Mouse (Mus musculus): ENCODE measurements around the gene Srsf7. TPM values are rescaled to one million over a fixed set of nuclear protein-coding genes. Genes with fewer than 3 reads are reported as not detected.

Gene Srsf7
- total RNA-seq, 2 experiments from 2014 or later, result 42.8 to 51.6 TPM

DNA sequence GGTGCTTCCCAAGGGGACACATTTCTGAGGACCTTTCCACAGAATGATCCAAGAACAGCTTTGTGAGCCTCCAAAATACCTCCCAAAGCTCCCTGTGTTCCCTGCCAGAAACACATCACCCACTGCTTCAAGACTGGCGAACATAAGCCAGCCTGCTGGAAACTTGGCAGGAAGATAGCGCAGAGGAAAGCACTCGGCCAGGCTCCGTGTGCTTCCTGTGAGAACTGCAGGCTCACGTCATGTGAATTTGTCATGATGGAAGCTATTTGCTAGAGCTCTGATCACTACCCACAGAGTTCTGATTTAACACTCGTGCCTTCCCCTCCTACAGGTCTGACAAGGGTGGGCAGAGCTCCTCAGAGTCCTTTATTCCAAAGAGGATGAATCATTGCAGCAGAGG is 41.4 kb downstream of the Srsf7 start:
- intact Hi-C loops (cut with DNase I), result loop anchor here (5.0 kb wide), 1 partner anchor 38 kb away; the partner anchor contains the start of gene Galm

DNA sequence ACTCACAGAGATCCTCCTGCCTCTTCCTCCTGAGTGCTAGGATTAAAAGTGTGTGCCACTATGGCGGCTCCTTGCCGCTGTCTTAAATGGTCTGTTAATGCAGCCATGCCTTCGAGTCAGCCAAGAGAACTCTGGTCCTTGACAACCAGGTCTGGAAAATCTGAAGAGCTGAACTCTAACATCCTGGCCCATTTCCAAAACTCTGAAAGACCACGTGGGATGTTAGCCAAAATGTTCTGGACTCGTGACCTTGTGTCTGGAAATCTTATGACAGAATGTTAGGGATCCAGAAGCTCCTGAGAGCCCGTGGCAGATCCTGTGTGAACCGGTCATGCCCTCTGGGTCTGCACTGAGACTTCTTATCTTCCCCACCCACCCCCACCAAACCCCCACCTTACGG is 43.1 kb downstream of the Srsf7 start:
- no peak for DNase-seq
- intact Hi-C loops (cut with DNase I), result no loop called here

More for the DNA sequence above, 41.4 kb downstream of the Srsf7 start:
- peak; percentile 51 to 59 for DNase-seq

DNA sequence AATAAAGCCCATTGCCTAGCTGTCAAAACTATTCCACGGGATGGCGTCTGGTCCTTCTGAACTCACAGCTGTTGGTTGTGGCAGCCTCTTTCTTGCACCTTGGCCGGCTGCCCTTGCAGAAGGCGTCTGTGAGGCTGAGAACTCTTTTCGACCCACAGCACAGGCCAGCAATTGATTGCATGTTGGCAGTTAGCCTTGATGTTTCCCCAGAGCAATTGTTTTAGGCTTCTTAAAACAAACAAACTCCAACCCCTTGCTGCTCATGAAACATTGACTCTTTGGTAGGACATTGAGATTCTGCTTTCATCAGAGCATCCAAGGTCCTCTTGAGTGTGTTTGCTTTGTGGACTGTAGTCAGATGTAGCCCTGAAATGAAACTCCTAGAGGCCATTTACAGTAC is 46.7 kb downstream of the Srsf7 start:
- intact Hi-C loops (cut with DNase I), result no loop called here

DNA sequence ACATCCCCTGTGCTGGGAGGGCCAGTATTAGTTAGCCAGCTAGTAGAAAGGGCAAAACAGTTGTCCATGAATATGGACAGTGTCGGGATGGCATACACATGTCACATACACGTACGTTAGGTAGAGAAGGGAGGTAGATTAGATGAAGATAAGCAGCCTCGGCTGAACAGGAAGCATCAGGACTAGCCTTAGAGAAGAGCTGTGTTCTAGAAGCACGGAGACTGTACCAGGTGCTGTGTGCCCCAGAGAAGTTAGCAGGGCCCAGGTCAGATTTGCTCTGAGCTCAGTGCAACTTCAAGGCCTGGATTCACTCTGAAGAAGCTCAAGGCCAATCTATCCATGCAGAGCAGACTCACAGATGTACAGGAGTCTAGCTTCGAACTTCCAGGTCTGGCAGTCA is 49.6 kb downstream of the Srsf7 start:
- intact Hi-C loops (cut with DNase I), result no loop called here
- no peak for DNase-seq

More for the DNA sequence above, 46.7 kb downstream of the Srsf7 start:
- DNase-seq, result peak; percentile 87 to 88

DNA sequence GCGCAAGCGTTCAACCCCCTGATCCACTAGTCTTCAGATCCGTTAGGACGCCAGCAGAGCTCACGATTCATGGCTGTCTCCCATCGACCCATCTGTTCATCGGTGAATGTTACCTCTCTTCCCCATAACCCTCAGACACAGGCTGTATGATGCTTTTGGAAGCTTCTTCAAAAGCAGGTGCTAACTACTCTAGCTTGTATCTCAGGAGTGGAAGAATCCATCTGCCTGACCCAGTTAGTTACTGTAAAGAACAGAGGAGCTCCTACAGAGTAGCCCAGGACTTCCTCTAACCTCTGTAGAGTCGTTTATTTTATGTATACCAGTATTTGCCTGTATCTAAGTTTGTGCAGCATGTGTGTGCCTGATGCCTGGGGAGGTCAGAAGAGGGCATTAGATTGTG is 50.2 kb downstream of the Srsf7 start:
- intact Hi-C loops (cut with DNase I), result no loop called here
- no peak for DNase-seq

DNA sequence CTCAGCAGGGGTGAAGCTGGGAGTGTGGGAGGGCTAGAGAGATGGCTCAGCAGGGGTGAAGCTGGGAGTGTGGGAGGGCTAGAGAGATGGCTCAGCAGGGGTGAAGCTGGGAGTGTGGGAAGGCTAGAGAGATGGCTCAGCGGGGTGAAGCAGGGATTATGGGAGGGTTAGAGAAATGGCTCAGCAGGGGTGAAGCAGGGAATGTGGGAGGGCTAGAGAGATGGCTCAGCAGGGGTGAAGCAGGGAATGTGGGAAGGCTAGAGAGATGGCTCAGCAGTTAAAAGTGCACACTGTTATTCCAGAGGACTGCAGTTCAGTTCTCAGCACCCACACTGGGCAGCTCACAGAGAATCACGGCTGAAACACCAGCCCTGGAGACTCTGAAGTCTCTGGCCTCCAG is 53.5 kb downstream of the Srsf7 start:
- intact Hi-C loops (cut with DNase I), result no loop called here
- DNase-seq, result no peak

DNA sequence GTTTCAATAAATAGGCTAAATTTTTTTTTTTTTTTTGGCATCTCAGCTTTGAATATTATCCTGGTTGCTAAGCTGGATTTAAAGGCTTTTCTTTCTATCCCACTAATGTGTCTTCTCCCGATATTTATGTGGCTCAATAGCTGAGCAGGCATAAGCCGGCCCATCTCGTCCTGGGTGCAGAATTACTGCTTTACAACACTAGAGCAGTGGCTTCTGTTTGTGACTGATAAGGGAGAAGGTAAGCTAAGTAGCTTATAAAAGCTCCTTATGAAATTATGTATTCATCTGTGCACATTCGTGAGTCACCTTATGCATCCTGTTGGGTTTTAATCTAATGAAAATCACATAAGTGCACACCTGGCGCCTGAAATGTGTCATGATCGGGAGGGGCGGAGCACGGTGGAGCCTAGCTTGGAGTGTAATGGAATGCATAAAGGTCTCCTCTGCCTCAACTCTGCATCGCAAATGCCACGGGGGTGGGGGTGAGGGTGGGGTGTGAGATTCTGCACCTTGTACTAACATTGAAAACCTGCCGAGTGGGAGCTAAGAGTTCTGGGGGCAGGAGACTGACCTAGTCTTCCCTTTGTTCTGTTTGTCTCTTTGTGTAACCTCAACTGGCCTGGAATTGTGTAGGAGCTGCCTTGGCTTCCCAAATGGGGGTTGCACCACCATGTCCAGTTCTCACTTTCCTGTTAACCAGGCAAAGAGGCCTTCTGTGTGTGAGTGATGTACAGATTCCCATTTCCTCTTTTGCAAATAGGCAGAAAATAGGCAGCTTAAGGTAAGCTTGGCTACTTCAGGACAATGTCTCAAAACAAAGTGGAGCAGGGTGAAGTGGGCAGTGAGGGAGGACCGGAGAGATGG is 54.1 kb downstream of the Srsf7 start:
- intact Hi-C loops (cut with DNase I), result no loop called here
- no peak for DNase-seq

DNA sequence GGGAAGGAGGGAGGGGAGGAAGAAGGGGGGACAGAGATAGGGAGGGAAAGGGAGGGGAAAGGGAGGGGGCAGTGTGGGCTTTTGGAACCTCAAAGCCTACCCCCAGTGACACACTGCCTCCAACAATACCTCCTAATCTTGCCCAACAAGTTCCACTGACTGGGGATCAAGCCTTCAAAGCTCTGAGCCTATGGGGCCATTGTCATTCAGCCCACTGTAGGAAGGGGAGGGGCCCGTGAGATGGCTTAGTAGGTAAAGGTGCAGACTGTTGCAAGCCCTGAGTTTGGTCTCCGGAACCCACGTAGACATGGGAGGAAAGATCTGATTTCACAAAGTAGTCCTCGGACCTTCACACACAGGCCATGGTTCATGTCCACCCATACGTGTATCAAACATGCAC is 55.8 kb downstream of the Srsf7 start:
- intact Hi-C loops (cut with DNase I), result no loop called here
- no peak for DNase-seq

Other genes with a start within 250 kb of the Srsf7 start
- 10 to 100 TPM; 27.0 to 29.3 TPM for gene Hnrnpll, start 145.0 kb downstream of the Srsf7 start, total RNA-seq (2021)
- gene Galm, start 79.8 kb downstream of the Srsf7 start, total RNA-seq (2021), result 10 to 100 TPM; 11.0 to 12.4 TPM
- gene Ttc39d, start 153 bp upstream of the Srsf7 start, total RNA-seq (2021), result under 1 TPM in 1 of 2 experiments, not detected in 1; 0.07 TPM
- gene Gemin6, start 17.1 kb upstream of the Srsf7 start, total RNA-seq (2021), result 1 to 10 TPM; 3.1 to 3.3 TPM
- gene Morn2, start 82.9 kb upstream of the Srsf7 start, total RNA-seq (2021), result 10 to 100 TPM; 10.0 to 12.5 TPM
- 1 to 10 TPM; 8.2 to 9.7 TPM for gene Dhx57, start 83.2 kb upstream of the Srsf7 start, total RNA-seq (2021)
- under 1 TPM in 1 of 2 experiments, not detected in 1; 0.39 TPM for gene Arhgef33, start 100.1 kb upstream of the Srsf7 start, total RNA-seq (2021)
- not detected for gene Gm10190, start 166.2 kb upstream of the Srsf7 start, total RNA-seq (2021)

All from heart, postnatal 14 days (tissue).